Comparison of ENCODE assay signal across 9 mouse cellular contexts in genomic region chr2:175965031-175965430, GRCm38 (mm10). TPM values are rescaled to one million over a fixed set of nuclear protein-coding genes. Genes with fewer than 3 reads are reported as not detected.
DNase-seq lines count a peak whose midpoint lies in the region; ATAC-seq and TF ChIP-seq lines count a peak whose summit lies in the region.
"Not testable (repeated sequence)": the region's sequence is repeated elsewhere in the genome, so short reads cannot be mapped to it uniquely, and the experiment has no call there.
"Had no signal": no experiment of that assay in that cellular context is flagged by ENCODE, and none has a peak within 500 bp of the region (broad histone marks: within the 10 kb centered on the region; RNA-seq: fewer than 3 reads in every experiment).

TSS of gene Gm2026 (plus strand) at chr2:175965331.

- not testable (repeated sequence) for H3K36me3 ChIP-seq in forebrain, embryonic 15.5 days; hindbrain, embryonic 11.5 days (ENCODE audit: control insufficient read depth, insufficient read depth, low read length); midbrain, embryonic 13.5 days; stomach, embryonic 16.5 days (ENCODE audit: control insufficient read depth, insufficient read depth, low read length)

- not testable (repeated sequence) for H3K4me2 ChIP-seq in forebrain, embryonic 15.5 days (replicated peaks); hindbrain, embryonic 11.5 days (replicated peaks; ENCODE audit: low read depth, low read length); midbrain, embryonic 13.5 days (replicated peaks); stomach, embryonic 16.5 days (ENCODE audit: low read depth, low read length)

- not testable (repeated sequence) for H3K4me1 ChIP-seq in cerebellum, adult 2 months (ENCODE audit: control insufficient read depth, insufficient read depth, low read length); forebrain, embryonic 15.5 days; hindbrain, embryonic 11.5 days (replicated peaks; ENCODE audit: control insufficient read depth, insufficient read depth, low read length); midbrain, embryonic 13.5 days (replicated peaks); stomach, embryonic 16.5 days (ENCODE audit: control insufficient read depth, insufficient read depth, low read length)

- intact Hi-C loops in left cerebral cortex, postnatal 4 days (cut with DNase I): not testable (repeated sequence)

- H3K4me3 ChIP-seq in cerebellum, adult 2 months (replicated peaks; ENCODE audit: insufficient read depth, low read depth, low read length); forebrain, embryonic 15.5 days; hindbrain, embryonic 11.5 days (ENCODE audit: low read depth, low read length); midbrain, embryonic 13.5 days (replicated peaks); stomach, embryonic 16.5 days (replicated peaks; ENCODE audit: low read length): not testable (repeated sequence)

- not testable (repeated sequence) for H3K9me3 ChIP-seq in forebrain, embryonic 15.5 days; hindbrain, embryonic 11.5 days (ENCODE audit: control insufficient read depth, low read length); midbrain, embryonic 13.5 days; stomach, embryonic 16.5 days (replicated peaks; ENCODE audit: control insufficient read depth, low read length)

- ATAC-seq in forebrain, embryonic 15.5 days (replicated peaks); hindbrain, embryonic 11.5 days (ENCODE audit: low FRiP score); midbrain, embryonic 13.5 days; stomach, embryonic 16.5 days (ENCODE audit: insufficient read depth, low FRiP score): not testable (repeated sequence)

- not testable (repeated sequence) for TF ChIP-seq CTCF in cerebellum, adult 2 months (IDR thresholded peaks at IDR 0.05; ENCODE audit: borderline replicate concordance, insufficient read depth, low read depth, low read length)

- not testable (repeated sequence) for DNase-seq in cerebellum, adult 2 months; heart, adult 8-10 months (ENCODE audit: low spot score); hindbrain, embryonic 11.5 days (ENCODE audit: low spot score); layer of hippocampus, adult 18-20 months (ENCODE audit: low spot score in 2 of 2); left cerebral cortex, postnatal 4 days

- not testable (repeated sequence) for TF ChIP-seq POLR2A in cerebellum, adult 2 months (IDR thresholded peaks at IDR 0.05; ENCODE audit: borderline replicate concordance, insufficient read depth, low read length)

- WGBS in cerebellum, adult 2 months: no CpG with 5 or more reads among the region's 4 CpGs
- WGBS in forebrain, embryonic 15.5 days: no CpG with 5 or more reads among the region's 4 CpGs
- no CpG with 5 or more reads among the region's 4 CpGs for WGBS in hindbrain, embryonic 11.5 days
- no CpG with 5 or more reads among the region's 4 CpGs for WGBS in midbrain, embryonic 13.5 days
- no CpG with 5 or more reads among the region's 4 CpGs for WGBS in stomach, embryonic 16.5 days

- H3K27me3 ChIP-seq in cerebellum, adult 2 months (ENCODE audit: control insufficient read depth, insufficient read depth, low read length); forebrain, embryonic 15.5 days; hindbrain, embryonic 11.5 days (ENCODE audit: control insufficient read depth, insufficient read depth, low read length); midbrain, embryonic 13.5 days; stomach, embryonic 16.5 days (ENCODE audit: control insufficient read depth, insufficient read depth, low read length): not testable (repeated sequence)

- not testable (repeated sequence) for H3K27ac ChIP-seq in cerebellum, adult 2 months (ENCODE audit: insufficient read depth, low read length); forebrain, embryonic 15.5 days (replicated peaks); hindbrain, embryonic 11.5 days (ENCODE audit: low read depth, low read length); midbrain, embryonic 13.5 days; stomach, embryonic 16.5 days (ENCODE audit: low read length)

- not testable (repeated sequence) for H3K9ac ChIP-seq in forebrain, embryonic 15.5 days (replicated peaks); hindbrain, embryonic 11.5 days (ENCODE audit: low read depth, low read length); midbrain, embryonic 13.5 days (replicated peaks); stomach, embryonic 16.5 days (ENCODE audit: low read length)

RNA-seq across cellular contexts. Expression of gene Gm2026, which starts in this region (rescaled TPM):
- 13.3 and 16.0 TPM in 2 replicates for polyA plus RNA-seq in cerebellum, adult 2 months (2012; rRNA removed)
- 17.4 and 25.5 TPM in 2 replicates for polyA plus RNA-seq in forebrain, embryonic 15.5 days (2015; fragmentation: Nextera tagmentation; extraction: Ambion mirVana)
- 10 to 100 TPM; 18.0 to 24.9 (median 20.5) TPM for total RNA-seq in heart, adult 8-10 months (2022)
- 33.5 and 36.8 TPM in 2 replicates for polyA plus RNA-seq in hindbrain, embryonic 11.5 days (2014; fragmentation: Nextera tagmentation; extraction: Ambion mirVana)
- 10 to 100 TPM; 47.9 to 56.1 TPM for total RNA-seq in layer of hippocampus, adult 18-20 months (2021)
- 10 to 100 TPM; 39.9 to 40.0 TPM for total RNA-seq in left cerebral cortex, postnatal 4 days (2021)
- polyA plus RNA-seq in midbrain, embryonic 13.5 days (2015; fragmentation: Nextera tagmentation; extraction: Ambion mirVana): 25.2 and 31.7 TPM in 2 replicates
- polyA plus RNA-seq in stomach, embryonic 16.5 days (2015; fragmentation: Nextera tagmentation; extraction: Ambion mirVana): 25.0 and 25.3 TPM in 2 replicates
- polyA plus RNA-seq: kidney, adult 2 months had no signal
